Mouse (Mus musculus): ENCODE measurements around the gene Thsd4. TPM values are rescaled to one million over a fixed set of nuclear protein-coding genes. Genes with fewer than 3 reads are reported as not detected.

The Thsd4 gene
- polyA plus RNA-seq, 1 experiment from 2014 or later, result 38.7 TPM

- 77% methylated on average over 3 of the region's 3 CpGs for whole genome bisulfite sequencing
These were observed 591.6 kb downstream of the Thsd4 start for GRCm38 (mm10) chr9:59930248-59930647.

More at GRCm38 (mm10) chr9:59930248-59930647, 591.6 kb downstream of the Thsd4 start:
- Histone ChIP-seq H3K36me3 (ENCODE audit: control insufficient read depth, insufficient read depth, low read length) (peaks cover 11% of the 10 kb centered on the region; the same call in 1 of the 2 replicates), H3K27me3 (ENCODE audit: control insufficient read depth, insufficient read depth, low read length) (no peaks in the 10 kb centered on the region), H3K4me1 (ENCODE audit: control insufficient read depth, insufficient read depth, low read length) (no peaks in the 10 kb centered on the region), H3K4me3 (ENCODE audit: low read length) (no peak overlapping the region), H3K9me3 (ENCODE audit: control insufficient read depth, low read length) (no peaks in the 10 kb centered on the region), H3K4me2 (replicated peaks; ENCODE audit: low read depth, low read length) (no peak overlapping the region), H3K27ac (ENCODE audit: low read depth, low read length) (no peak overlapping the region), H3K9ac (ENCODE audit: low read depth, low read length) (no peak overlapping the region)
- ATAC-seq (ENCODE audit: low FRiP score, low TSS enrichment), result no peak

Other genes with a start within 250 kb of the Thsd4 start
- gene Lrrc49, start 166.1 kb upstream of the Thsd4 start, polyA plus RNA-seq (2014; fragmentation: Nextera tagmentation; extraction: Ambion mirVana), result 15.7 and 20.9 TPM in 2 replicates
- gene Larp6, start 190.9 kb upstream of the Thsd4 start, polyA plus RNA-seq (2014; fragmentation: Nextera tagmentation; extraction: Ambion mirVana), result 1.3 and 2.3 TPM in 2 replicates

All from kidney, embryonic 14.5 days (tissue).